Mouse (Mus musculus) liver, postnatal 0 days (tissue): Measurements from ENCODE around the gene Lamb2. TPM values are rescaled to one million over a fixed set of nuclear protein-coding genes. Genes with fewer than 3 reads are reported as not detected.

ENCODE experiments used
- ATAC-seq: fragments of 200-750 bp; cut with Nextera tagmentation; 2 replicates; pipeline ENCODE4 v1.8.0; 2017; ENCODE audit warnings: mild to moderate bottlenecking, moderate library complexity
- DNase-seq: peaks from one replicate; pipeline ENCODE4 v3.0.0-alpha.2; 2016
- H3K27ac ChIP-seq: fragments of 300-500 bp; sonication (generic); 2 replicates; pipeline ENCODE4 v1.5.1; 2014; ENCODE audit warnings: antibody characterized with exemption, moderate library complexity, mild to moderate bottlenecking, low read depth
- H3K27me3 ChIP-seq: fragments of 300-500 bp; sonication (generic); 2 replicates; pipeline ENCODE4 v1.6.1; 2014; ENCODE audit warnings: low read length, control low read depth, mixed read lengths; ENCODE audit not compliant: insufficient read depth
- H3K36me3 ChIP-seq: fragments of 300-500 bp; sonication (generic); replicated peaks from 2 replicates; pipeline ENCODE4 v1.6.1; 2014; ENCODE audit warnings: mild to moderate bottlenecking, control low read depth, low read length, moderate library complexity, mixed read lengths; ENCODE audit not compliant: insufficient read depth
- H3K4me1 ChIP-seq: fragments of 300-500 bp; sonication (generic); 2 replicates; pipeline ENCODE4 v1.6.1; 2014; ENCODE audit warnings: antibody characterized with exemption, mild to moderate bottlenecking, control low read depth; ENCODE audit not compliant: insufficient read depth
- H3K4me2 ChIP-seq: fragments of 300-500 bp; sonication (generic); 2 replicates; pipeline ENCODE4 v1.6.1; 2014; ENCODE audit warnings: low read depth, mild to moderate bottlenecking, low read length, moderate library complexity, mixed read lengths
- H3K4me3 ChIP-seq: fragments of 300-500 bp; sonication (generic); 2 replicates; pipeline ENCODE4 v1.5.1; 2014; ENCODE audit warnings: low read depth, low read length
- H3K9ac ChIP-seq: fragments of 300-500 bp; sonication (generic); replicated peaks from 2 replicates; pipeline ENCODE4 v1.6.1; 2014; ENCODE audit warnings: mild to moderate bottlenecking, moderate library complexity
- H3K9me3 ChIP-seq: fragments of 300-500 bp; sonication (generic); 2 replicates; pipeline ENCODE4 v1.6.1; 2016; ENCODE audit warnings: mild to moderate bottlenecking, control low read depth, low read length, mixed read lengths
- CTCF ChIP-seq: sonication (generic); IDR thresholded peaks from 2 replicates; pipeline ENCODE4 v1.5.1; 2016; ENCODE audit warnings: antibody characterized with exemption, low read depth
- EP300 ChIP-seq: IDR thresholded peaks from 2 replicates; pipeline ENCODE4 v1.6.1; 2016; ENCODE audit warnings: antibody characterized with exemption, low read depth, mild to moderate bottlenecking
- WGBS: fragments of 180-500 bp; shearing (Covaris S2); extraction: QIAGEN DNeasy Blood & Tissue Kit; methylation state at CpG from one replicate; pipeline ENCODE4 v1.1.7; 2014; ENCODE audit not compliant: insufficient replicate concordance; 5-methylcytosine and 5-hydroxymethylcytosine counted together
- polyA plus RNA-seq: library from polyadenylated mRNA; unstranded; fragments of >200 nt; fragmentation: Nextera tagmentation; extraction: Ambion mirVana; gene quantifications from 2 replicates; pipeline ENCODE4 v1.2.1, GENCODE M21; 2015

Gene Lamb2
- 2.7 and 3.9 TPM in 2 replicates for polyA plus RNA-seq

GRCm38 (mm10) chr9:108479721-108480351, at the start of gene Lamb2:
TSS of gene Lamb2 (plus strand) at chr9:108479736.
- TF ChIP-seq CTCF: no peak
- no peak for TF ChIP-seq EP300
- DNase-seq (no peak), ATAC-seq (peak; percentile 38; the same call in 1 of the 2 replicates)
- Histone ChIP-seq H3K27me3 (no peaks in the 10 kb centered on the region), H3K4me3 (peak within 1 kb of the TSS; percentile 46), H3K27ac (no peak within 1 kb of the TSS), H3K9ac (peak within 1 kb of the TSS; percentile 47; the same call in 1 of the 2 replicates), H3K36me3 (no peaks in the 10 kb centered on the region), H3K9me3 (no peaks in the 10 kb centered on the region), H3K4me2 (peak within 1 kb of the TSS; percentile 68), H3K4me1 (peaks cover 6% of the 10 kb centered on the region; the same call in 1 of the 2 replicates)
- 17% methylated on average over 10 of the region's 10 CpGs for WGBS

- ATAC-seq (no peak), DNase-seq (peak; percentile 56)
- Histone ChIP-seq H3K36me3 (no peaks in the 10 kb centered on the region), H3K27me3 (no peaks in the 10 kb centered on the region), H3K4me2 (peak overlapping the region; percentile 35; the same call in 1 of the 2 replicates), H3K9ac (no peak overlapping the region), H3K9me3 (no peaks in the 10 kb centered on the region), H3K27ac (no peak overlapping the region), H3K4me1 (0 out of 2 replicates have a peak, but pooled peaks cover 3% of the 10 kb centered on the region), H3K4me3 (no peak overlapping the region)
- 55% methylated on average over 32 of the region's 32 CpGs for WGBS
- TF ChIP-seq CTCF (no peak), EP300 (no peak)
Measured at GRCm38 (mm10) chr9:108431431-108432067, 48.0 kb upstream of the Lamb2 start.

GRCm38 (mm10) chr9:108436182-108436581, 43.4 kb upstream of the Lamb2 start, which contains the start of gene BC048562:
TSS of gene BC048562 (plus strand) at chr9:108436482.
- Histone ChIP-seq H3K9me3 (no peaks in the 10 kb centered on the region), H3K4me2 (no peak within 1 kb of the TSS), H3K27ac (no peak within 1 kb of the TSS), H3K36me3 (no peaks in the 10 kb centered on the region), H3K4me3 (no peak within 1 kb of the TSS), H3K27me3 (no peaks in the 10 kb centered on the region), H3K9ac (no peak within 1 kb of the TSS), H3K4me1 (0 out of 2 replicates have a peak, but pooled peaks cover 3% of the 10 kb centered on the region)
- DNase-seq (no peak), ATAC-seq (no peak)
- 72% methylated on average over 3 of the region's 3 CpGs for WGBS
- TF ChIP-seq CTCF (no peak), EP300 (no peak)

GRCm38 (mm10) chr9:108439176-108439575, 40.4 kb upstream of the Lamb2 start:
- Histone ChIP-seq H3K27ac (no peak overlapping the region), H3K4me1 (no peaks in the 10 kb centered on the region), H3K36me3 (no peaks in the 10 kb centered on the region), H3K27me3 (no peaks in the 10 kb centered on the region), H3K4me2 (no peak overlapping the region), H3K9me3 (no peaks in the 10 kb centered on the region), H3K9ac (no peak overlapping the region), H3K4me3 (no peak overlapping the region)
- 79% methylated on average over 6 of the region's 6 CpGs for WGBS
- ATAC-seq (no peak), DNase-seq (no peak)
- TF ChIP-seq EP300 (no peak), CTCF (no peak)

- Histone ChIP-seq H3K4me1 (no peaks in the 10 kb centered on the region; the same call in 1 of the 2 replicates), H3K36me3 (no peaks in the 10 kb centered on the region), H3K27ac (no peak overlapping the region), H3K9me3 (no peaks in the 10 kb centered on the region), H3K4me3 (no peak overlapping the region), H3K9ac (no peak overlapping the region), H3K4me2 (no peak overlapping the region), H3K27me3 (no peaks in the 10 kb centered on the region)
- no peak for TF ChIP-seq EP300
- 66% methylated on average over 5 of the region's 5 CpGs for WGBS
- ATAC-seq (no peak), DNase-seq (no peak)
Measured at GRCm38 (mm10) chr9:108440485-108440884, 39.1 kb upstream of the Lamb2 start.

- no peaks in the 10 kb centered on the region; the same call in 1 of the 2 replicates for H3K4me1 ChIP-seq
- H3K27ac ChIP-seq: no peak overlapping the region
- no peaks in the 10 kb centered on the region for H3K36me3 ChIP-seq
- WGBS: 85% methylated on average over 11 of the region's 11 CpGs
- DNase-seq (no peak), ATAC-seq (no peak)
- no peak overlapping the region for H3K4me3 ChIP-seq
- TF ChIP-seq CTCF: no peak
- TF ChIP-seq EP300: no peak
- no peaks in the 10 kb centered on the region for H3K27me3 ChIP-seq
- no peak overlapping the region for H3K4me2 ChIP-seq
- no peaks in the 10 kb centered on the region for H3K9me3 ChIP-seq
- no peak overlapping the region for H3K9ac ChIP-seq
Measured at GRCm38 (mm10) chr9:108441236-108441919, 38.2 kb upstream of the Lamb2 start.
